Mouse (Mus musculus) megakaryocyte, embryonic 14.5 days (primary cell): ENCODE results near the gene Elovl5.

Experiments
- FLI1 ChIP-seq: IDR thresholded peaks from 2 replicates; pipeline ENCODE4 v1.6.1; 2012; ENCODE audit warnings: low read length, inconsistent platforms, mixed read lengths
- GATA1 ChIP-seq: IDR thresholded peaks from 3 replicates; pipeline ENCODE4 v1.6.1; 2012; ENCODE audit warnings: mixed read lengths, low read length, inconsistent platforms, borderline replicate concordance

GRCm38 (mm10) chr9:77918961-77919670 lies 2.0 kb downstream of the Elovl5 start:
- TF ChIP-seq GATA1 = no peak
- no peak for TF ChIP-seq FLI1
